Mouse (Mus musculus) midbrain, embryonic 15.5 days (tissue): ENCODE results near the gene Dnal4. TPM values are rescaled to one million over a fixed set of nuclear protein-coding genes. Genes with fewer than 3 reads are reported as not detected.

Experiments
- ATAC-seq: fragments of 200-750 bp; cut with Nextera tagmentation; replicated peaks from 2 replicates; pipeline ENCODE4 v1.8.0; 2017; ENCODE audit warnings: moderate TSS enrichment
- H3K27ac ChIP-seq: fragments of 300-500 bp; sonication (generic); 2 replicates; pipeline ENCODE4 v1.5.1; 2015; ENCODE audit warnings: mild to moderate bottlenecking, inconsistent platforms
- H3K27me3 ChIP-seq: fragments of 300-500 bp; sonication (generic); replicated peaks from 2 replicates; pipeline ENCODE4 v1.6.1; 2015; ENCODE audit warnings: inconsistent platforms
- H3K36me3 ChIP-seq: fragments of 300-500 bp; sonication (generic); replicated peaks from 2 replicates; pipeline ENCODE4 v1.6.1; 2015; ENCODE audit warnings: inconsistent platforms
- H3K4me1 ChIP-seq: fragments of 300-500 bp; sonication (generic); 2 replicates; pipeline ENCODE4 v1.6.1; 2015; ENCODE audit warnings: inconsistent platforms
- H3K4me2 ChIP-seq: fragments of 300-500 bp; sonication (generic); 2 replicates; pipeline ENCODE4 v1.6.1; 2015; ENCODE audit warnings: inconsistent platforms, mild to moderate bottlenecking, moderate library complexity
- H3K4me3 ChIP-seq: fragments of 300-500 bp; sonication (generic); 2 replicates; pipeline ENCODE4 v1.5.1; 2015; ENCODE audit warnings: mild to moderate bottlenecking, inconsistent platforms
- H3K9ac ChIP-seq: fragments of 300-500 bp; sonication (generic); 2 replicates; pipeline ENCODE4 v1.6.1; 2015; ENCODE audit warnings: mild to moderate bottlenecking, inconsistent platforms
- H3K9me3 ChIP-seq: fragments of 300-500 bp; sonication (generic); 2 replicates; pipeline ENCODE4 v1.6.1; 2016; ENCODE audit warnings: inconsistent platforms
- WGBS: fragments of 180-500 bp; shearing (Covaris S2); methylation state at CpG from one replicate; pipeline ENCODE4 v1.1.7; 2015; ENCODE audit warnings: mixed read lengths; 5-methylcytosine and 5-hydroxymethylcytosine counted together
- polyA plus RNA-seq: library from polyadenylated mRNA; unstranded; fragments of >200 nt; fragmentation: Nextera tagmentation; extraction: Ambion mirVana; gene quantifications from 2 replicates; pipeline ENCODE4 v1.2.1, GENCODE M21; 2015

The Dnal4 gene
- polyA plus RNA-seq, 1 experiment from 2014 or later: 80.6 TPM

GRCm38 (mm10) chr15:79808658-79809057 is 31.0 kb upstream of the Dnal4 start:
- Histone ChIP-seq H3K27me3 (peaks cover 23% of the 10 kb centered on the region), H3K36me3 (no peaks in the 10 kb centered on the region), H3K4me1 (peaks cover 13% of the 10 kb centered on the region), H3K9me3 (no peaks in the 10 kb centered on the region), H3K9ac (no peak overlapping the region), H3K4me2 (no peak overlapping the region), H3K4me3 (no peak overlapping the region), H3K27ac (no peak overlapping the region)
- WGBS: 49% methylated on average over 5 of the region's 5 CpGs
- ATAC-seq: no peak

GRCm38 (mm10) chr15:79808114-79808513 is 30.5 kb upstream of the Dnal4 start:
- Histone ChIP-seq H3K27me3 (peaks cover 23% of the 10 kb centered on the region), H3K4me3 (no peak overlapping the region), H3K27ac (no peak overlapping the region), H3K9me3 (no peaks in the 10 kb centered on the region), H3K4me2 (no peak overlapping the region), H3K9ac (no peak overlapping the region), H3K36me3 (no peaks in the 10 kb centered on the region), H3K4me1 (peaks cover 19% of the 10 kb centered on the region)
- 33% methylated on average over 5 of the region's 5 CpGs for WGBS
- ATAC-seq: no peak

GRCm38 (mm10) chr15:79807050-79807449 is 29.4 kb upstream of the Dnal4 start:
- H3K27ac ChIP-seq: no peak overlapping the region
- H3K4me1 ChIP-seq: peaks cover 27% of the 10 kb centered on the region
- no peak for ATAC-seq
- peaks cover 29% of the 10 kb centered on the region for H3K27me3 ChIP-seq
- H3K9me3 ChIP-seq: no peaks in the 10 kb centered on the region
- WGBS: 56% methylated on average over 1 of the region's 1 CpGs
- H3K4me3 ChIP-seq: no peak overlapping the region
- no peak overlapping the region for H3K9ac ChIP-seq
- H3K36me3 ChIP-seq: no peaks in the 10 kb centered on the region
- no peak overlapping the region for H3K4me2 ChIP-seq

GRCm38 (mm10) chr15:79805246-79805645 is 27.6 kb upstream of the Dnal4 start:
- 0 out of 2 replicates have a peak, but pooled peaks have one; percentile 2 for ATAC-seq
- H3K27ac ChIP-seq: peak overlapping the region; percentile 88

GRCm38 (mm10) chr15:79804352-79805071 is 26.9 kb upstream of the Dnal4 start, which contains the start of gene Nptxr:
TSS of gene Nptxr (minus strand) at chr15:79804766.
- peak; percentile 80 for ATAC-seq
- peak within 1 kb of the TSS; percentile 67 for H3K4me3 ChIP-seq
- H3K36me3 ChIP-seq: no peaks in the 10 kb centered on the region
- WGBS: under 1% methylated on average over 71 of the region's 91 CpGs
- peaks cover 34% of the 10 kb centered on the region for H3K4me1 ChIP-seq
- H3K4me2 ChIP-seq: peak within 1 kb of the TSS; percentile 81
- H3K27me3 ChIP-seq: peaks cover 34% of the 10 kb centered on the region
- peak within 1 kb of the TSS; percentile 88 for H3K27ac ChIP-seq
- H3K9me3 ChIP-seq: no peaks in the 10 kb centered on the region
- peak within 1 kb of the TSS; percentile 81 for H3K9ac ChIP-seq

More at GRCm38 (mm10) chr15:79805246-79805645, 27.6 kb upstream of the Dnal4 start:
- Histone ChIP-seq H3K4me2 (peak overlapping the region; percentile 81), H3K27me3 (peaks cover 34% of the 10 kb centered on the region), H3K4me1 (peaks cover 34% of the 10 kb centered on the region), H3K4me3 (peak overlapping the region; percentile 67), H3K9ac (peak overlapping the region; percentile 81; the same call in 1 of the 2 replicates), H3K36me3 (no peaks in the 10 kb centered on the region), H3K9me3 (no peaks in the 10 kb centered on the region)
- 19% methylated on average over 8 of the region's 8 CpGs for WGBS

- ATAC-seq: peak; percentile 67
- H3K4me3 ChIP-seq: peak overlapping the region; percentile 67
- H3K27ac ChIP-seq: peak overlapping the region; percentile 88
- H3K9me3 ChIP-seq: no peaks in the 10 kb centered on the region
- 4% methylated on average over 78 of the region's 81 CpGs for WGBS
- peaks cover 34% of the 10 kb centered on the region for H3K27me3 ChIP-seq
- no peaks in the 10 kb centered on the region for H3K36me3 ChIP-seq
- H3K4me1 ChIP-seq: peaks cover 34% of the 10 kb centered on the region
- peak overlapping the region; percentile 81 for H3K9ac ChIP-seq
- peak overlapping the region; percentile 81 for H3K4me2 ChIP-seq
Measured at GRCm38 (mm10) chr15:79803533-79804351, 26.1 kb upstream of the Dnal4 start.

GRCm38 (mm10) chr15:79802304-79802703 is 24.7 kb upstream of the Dnal4 start:
- no peak for ATAC-seq
- 68% methylated on average over 4 of the region's 4 CpGs for WGBS
- Histone ChIP-seq H3K9ac (no peak overlapping the region), H3K27me3 (peaks cover 27% of the 10 kb centered on the region), H3K4me2 (peak overlapping the region; percentile 81; the same call in 1 of the 2 replicates), H3K27ac (no peak overlapping the region), H3K4me3 (no peak overlapping the region), H3K36me3 (no peaks in the 10 kb centered on the region), H3K9me3 (no peaks in the 10 kb centered on the region), H3K4me1 (peaks cover 34% of the 10 kb centered on the region)

- 78% methylated on average over 2 of the region's 2 CpGs for WGBS
- Histone ChIP-seq H3K4me2 (no peak overlapping the region), H3K4me1 (peaks cover 34% of the 10 kb centered on the region), H3K36me3 (no peaks in the 10 kb centered on the region), H3K27ac (no peak overlapping the region), H3K27me3 (peaks cover 22% of the 10 kb centered on the region), H3K9ac (no peak overlapping the region), H3K9me3 (no peaks in the 10 kb centered on the region), H3K4me3 (no peak overlapping the region)
- ATAC-seq: no peak
Measured at GRCm38 (mm10) chr15:79801646-79802045, 24.0 kb upstream of the Dnal4 start.

GRCm38 (mm10) chr15:79800701-79801100 is 23.1 kb upstream of the Dnal4 start:
- H3K9me3 ChIP-seq: no peaks in the 10 kb centered on the region
- H3K4me1 ChIP-seq: peaks cover 34% of the 10 kb centered on the region
- no peak overlapping the region for H3K4me3 ChIP-seq
- H3K27me3 ChIP-seq: peaks cover 13% of the 10 kb centered on the region
- WGBS: 58% methylated on average over 11 of the region's 11 CpGs
- H3K27ac ChIP-seq: no peak overlapping the region
- no peak for ATAC-seq
- no peak overlapping the region for H3K4me2 ChIP-seq
- H3K9ac ChIP-seq: no peak overlapping the region
- no peaks in the 10 kb centered on the region for H3K36me3 ChIP-seq

- Histone ChIP-seq H3K4me3 (no peak overlapping the region), H3K4me1 (peaks cover 20% of the 10 kb centered on the region), H3K9ac (no peak overlapping the region), H3K27ac (no peak overlapping the region), H3K36me3 (no peaks in the 10 kb centered on the region), H3K4me2 (no peak overlapping the region), H3K27me3 (peaks cover 11% of the 10 kb centered on the region; the same call in 1 of the 2 replicates), H3K9me3 (no peaks in the 10 kb centered on the region)
- 84% methylated on average over 10 of the region's 10 CpGs for WGBS
- ATAC-seq: no peak
Measured at GRCm38 (mm10) chr15:79798591-79798990, 20.9 kb upstream of the Dnal4 start.

- Histone ChIP-seq H3K4me1 (peaks cover 13% of the 10 kb centered on the region), H3K36me3 (no peaks in the 10 kb centered on the region), H3K4me3 (no peak overlapping the region), H3K27me3 (peaks cover 14% of the 10 kb centered on the region; the same call in 1 of the 2 replicates), H3K9me3 (no peaks in the 10 kb centered on the region), H3K9ac (no peak overlapping the region), H3K27ac (no peak overlapping the region), H3K4me2 (no peak overlapping the region)
- 89% methylated on average over 8 of the region's 8 CpGs for WGBS
- ATAC-seq: no peak
Measured at GRCm38 (mm10) chr15:79797680-79798079, 20.0 kb upstream of the Dnal4 start.

- Histone ChIP-seq H3K4me2 (no peak overlapping the region), H3K9ac (no peak overlapping the region), H3K27me3 (0 out of 2 replicates have a peak, but pooled peaks cover 8% of the 10 kb centered on the region), H3K27ac (no peak overlapping the region), H3K36me3 (no peaks in the 10 kb centered on the region), H3K9me3 (no peaks in the 10 kb centered on the region), H3K4me1 (peaks cover 7% of the 10 kb centered on the region), H3K4me3 (no peak overlapping the region)
- ATAC-seq: no peak
- WGBS: 90% methylated on average over 7 of the region's 7 CpGs
Measured at GRCm38 (mm10) chr15:79797096-79797495, 19.4 kb upstream of the Dnal4 start.
